Mouse (Mus musculus): ENCODE results near the gene Plxnb2. TPM values are rescaled to one million over a fixed set of nuclear protein-coding genes. Genes with fewer than 3 reads are reported as not detected.

The Plxnb2 gene
- total RNA-seq, 2 experiments from 2014 or later = 14.7 to 19.1 TPM

GRCm38 (mm10) chr15:89180081-89180541, 477 bp downstream of the Plxnb2 start:
- no peak for ATAC-seq (replicated peaks; ENCODE audit: poor library complexity, severe bottlenecking)

- no peak for ATAC-seq (replicated peaks; ENCODE audit: poor library complexity, severe bottlenecking)
Measured at GRCm38 (mm10) chr15:89179630-89179964, 991 bp downstream of the Plxnb2 start.

GRCm38 (mm10) chr15:89178954-89179629, 1.5 kb downstream of the Plxnb2 start:
- ATAC-seq (replicated peaks; ENCODE audit: poor library complexity, severe bottlenecking) = peak; percentile 28

GRCm38 (mm10) chr15:89178260-89178860, 2.2 kb downstream of the Plxnb2 start:
- ATAC-seq (replicated peaks; ENCODE audit: poor library complexity, severe bottlenecking) = no peak

GRCm38 (mm10) chr15:89177576-89178259, 2.9 kb downstream of the Plxnb2 start:
- peak; percentile 66 for ATAC-seq (replicated peaks; ENCODE audit: poor library complexity, severe bottlenecking)

- peak; percentile 12 for ATAC-seq (replicated peaks; ENCODE audit: poor library complexity, severe bottlenecking)
Measured at GRCm38 (mm10) chr15:89177121-89177520, 3.5 kb downstream of the Plxnb2 start.

GRCm38 (mm10) chr15:89175411-89176155, 5.0 kb downstream of the Plxnb2 start:
- ATAC-seq (replicated peaks; ENCODE audit: poor library complexity, severe bottlenecking) = no peak

- no peak for ATAC-seq (replicated peaks; ENCODE audit: poor library complexity, severe bottlenecking)
Measured at GRCm38 (mm10) chr15:89174889-89175339, 5.7 kb downstream of the Plxnb2 start.

- ATAC-seq (replicated peaks; ENCODE audit: poor library complexity, severe bottlenecking) = 0 out of 2 replicates have a peak, but pooled peaks have one; percentile 5
Measured at GRCm38 (mm10) chr15:89173906-89174214, 6.7 kb downstream of the Plxnb2 start.

- ATAC-seq (replicated peaks; ENCODE audit: poor library complexity, severe bottlenecking) = no peak
Measured at GRCm38 (mm10) chr15:89173024-89173905, 7.3 kb downstream of the Plxnb2 start.

GRCm38 (mm10) chr15:89172276-89172935, 8.2 kb downstream of the Plxnb2 start:
- ATAC-seq (replicated peaks; ENCODE audit: poor library complexity, severe bottlenecking) = peak; percentile 45

- ATAC-seq (replicated peaks; ENCODE audit: poor library complexity, severe bottlenecking) = peak; percentile 28
Measured at GRCm38 (mm10) chr15:89171526-89172051, 9.0 kb downstream of the Plxnb2 start.

GRCm38 (mm10) chr15:89170102-89170501, 10.5 kb downstream of the Plxnb2 start:
- peak; percentile 17; the same call in 1 of the 2 replicates for ATAC-seq (replicated peaks; ENCODE audit: poor library complexity, severe bottlenecking)

GRCm38 (mm10) chr15:89169431-89169830, 11.2 kb downstream of the Plxnb2 start:
- no peak for ATAC-seq (replicated peaks; ENCODE audit: poor library complexity, severe bottlenecking)

- ATAC-seq (replicated peaks; ENCODE audit: poor library complexity, severe bottlenecking) = no peak
Measured at GRCm38 (mm10) chr15:89168922-89169321, 11.7 kb downstream of the Plxnb2 start.

GRCm38 (mm10) chr15:89165478-89165877, 15.1 kb downstream of the Plxnb2 start:
- ATAC-seq (replicated peaks; ENCODE audit: poor library complexity, severe bottlenecking) = no peak

- no peak for ATAC-seq (replicated peaks; ENCODE audit: poor library complexity, severe bottlenecking)
Measured at GRCm38 (mm10) chr15:89161397-89161796, 19.2 kb downstream of the Plxnb2 start.

- no peak for ATAC-seq (replicated peaks; ENCODE audit: poor library complexity, severe bottlenecking)
Measured at GRCm38 (mm10) chr15:89158516-89158915, 22.1 kb downstream of the Plxnb2 start.

GRCm38 (mm10) chr15:89157954-89158353, 22.6 kb downstream of the Plxnb2 start:
- ATAC-seq (replicated peaks; ENCODE audit: poor library complexity, severe bottlenecking) = peak; percentile 88
